Comparison of ENCODE assay signal across 13 mouse cellular contexts in genomic region chr4:132474631-132475030, GRCm38 (mm10). TPM values are rescaled to one million over a fixed set of nuclear protein-coding genes. Genes with fewer than 3 reads are reported as not detected.
DNase-seq lines count a peak whose midpoint lies in the region; ATAC-seq and TF ChIP-seq lines count a peak whose summit lies in the region.
"Had no signal": no experiment of that assay in that cellular context is flagged by ENCODE, and none has a peak within 500 bp of the region (broad histone marks: within the 10 kb centered on the region; RNA-seq: fewer than 3 reads in every experiment).

No protein-coding gene starts in this region.

- peak overlapping the region; percentile 61; the same call in 1 of the 2 replicates for H3K27ac ChIP-seq in stomach, postnatal 0 days (replicated peaks)
- H3K27ac ChIP-seq in cerebellum, adult 2 months (ENCODE audit: insufficient read depth, low read length) = no peak overlapping the region
- H3K27ac ChIP-seq in heart, adult 2 months = no peak overlapping the region
- H3K27ac ChIP-seq: hindbrain, embryonic 15.5 days; neural tube, embryonic 13.5 days had no signal

- no peaks in the 10 kb centered on the region for H3K4me1 ChIP-seq in stomach, postnatal 0 days (replicated peaks; ENCODE audit: control insufficient read depth, insufficient read depth)
- H3K4me1 ChIP-seq in cerebellum, adult 2 months (ENCODE audit: control insufficient read depth, insufficient read depth, low read length) = no peaks in the 10 kb centered on the region
- H3K4me1 ChIP-seq in heart, adult 2 months (ENCODE audit: control insufficient read depth, insufficient read depth, low read length) = no peaks in the 10 kb centered on the region
- H3K4me1 ChIP-seq: hindbrain, embryonic 15.5 days; neural tube, embryonic 13.5 days had no signal

- no peaks in the 10 kb centered on the region for H3K9me3 ChIP-seq in stomach, postnatal 0 days (ENCODE audit: control insufficient read depth, low read length)
- H3K9me3 ChIP-seq: G1E; hindbrain, embryonic 15.5 days; neural tube, embryonic 13.5 days had no signal

- H3K9ac ChIP-seq in stomach, postnatal 0 days (ENCODE audit: low read length) = no peak overlapping the region
- no peak overlapping the region for H3K9ac ChIP-seq in heart, adult 2 months (ENCODE audit: low read depth, low read length)
- H3K9ac ChIP-seq: hindbrain, embryonic 15.5 days; lung, embryonic 14.5 days; neural tube, embryonic 13.5 days had no signal

- no peak for TF ChIP-seq CTCF in stomach, postnatal 0 days (IDR thresholded peaks at IDR 0.05; ENCODE audit: low read depth)
- TF ChIP-seq CTCF in cerebellum, adult 2 months (IDR thresholded peaks at IDR 0.05; ENCODE audit: borderline replicate concordance, insufficient read depth, low read depth, low read length) = no peak
- no peak for TF ChIP-seq CTCF in heart, adult 2 months (IDR thresholded peaks at IDR 0.05)

- H3K36me3 ChIP-seq in stomach, postnatal 0 days (ENCODE audit: control insufficient read depth, insufficient read depth, low read length) = no peaks in the 10 kb centered on the region
- no peaks in the 10 kb centered on the region for H3K36me3 ChIP-seq in heart, adult 2 months (ENCODE audit: control insufficient read depth, insufficient read depth, low read length)
- H3K36me3 ChIP-seq: G1E; hindbrain, embryonic 15.5 days; neural tube, embryonic 13.5 days had no signal

- WGBS in stomach, postnatal 0 days = 51% methylated on average over 4 of the region's 4 CpGs
- 65% methylated on average over 4 of the region's 4 CpGs for WGBS in cerebellum, adult 2 months
- WGBS in heart, adult 2 months = 82% methylated on average over 4 of the region's 4 CpGs

- no peak overlapping the region for H3K4me2 ChIP-seq in stomach, postnatal 0 days (replicated peaks; ENCODE audit: low read depth)
- H3K4me2 ChIP-seq: hindbrain, embryonic 15.5 days; lung, embryonic 14.5 days; neural tube, embryonic 13.5 days had no signal

- TF ChIP-seq POLR2A in cerebellum, adult 2 months (IDR thresholded peaks at IDR 0.05; ENCODE audit: borderline replicate concordance, insufficient read depth, low read length) = no peak
- TF ChIP-seq POLR2A in heart, adult 2 months (IDR thresholded peaks at IDR 0.05; ENCODE audit: insufficient read depth, low read depth, low read length) = no peak

- intact Hi-C loops in heart, adult 2 months (cut with DNase I) = no loop called here

- no peaks in the 10 kb centered on the region for H3K27me3 ChIP-seq in stomach, postnatal 0 days (ENCODE audit: control insufficient read depth, insufficient read depth, low read length)
- H3K27me3 ChIP-seq in cerebellum, adult 2 months (ENCODE audit: control insufficient read depth, insufficient read depth, low read length) = no peaks in the 10 kb centered on the region
- no peaks in the 10 kb centered on the region for H3K27me3 ChIP-seq in heart, adult 2 months (ENCODE audit: control insufficient read depth, insufficient read depth, low read length)
- H3K27me3 ChIP-seq: hindbrain, embryonic 15.5 days; neural tube, embryonic 13.5 days had no signal

- no peak overlapping the region for H3K4me3 ChIP-seq in stomach, postnatal 0 days (ENCODE audit: low read depth, low read length)
- no peak overlapping the region for H3K4me3 ChIP-seq in cerebellum, adult 2 months (replicated peaks; ENCODE audit: insufficient read depth, low read depth, low read length)
- H3K4me3 ChIP-seq in heart, adult 2 months = no peak overlapping the region
- H3K4me3 ChIP-seq: hindbrain, embryonic 15.5 days; neural tube, embryonic 13.5 days had no signal

- DNase-seq in ovary, postnatal 14 days (ENCODE audit: low spot score) = peak; percentile 33
- DNase-seq in ovary, postnatal 10 days (ENCODE audit: low spot score) = no peak
- peak; percentile 57 to 72 for DNase-seq in kidney, postnatal 4 days
- DNase-seq in stomach, postnatal 0 days (ENCODE audit: low spot score) = peak; percentile 78
- DNase-seq in cerebellum, adult 2 months = no peak
- DNase-seq in heart, adult 2 months = no peak
- DNase-seq in spleen, adult 12 weeks (ENCODE audit: low spot score) = no peak
- DNase-seq: cerebellum, adult 18-20 months; lung, embryonic 14.5 days had no signal

- no peaks in the 10 kb centered on the region for H3K79me2 ChIP-seq in heart, adult 2 months (replicated peaks; ENCODE audit: control insufficient read depth, insufficient read depth, low read length)

- no peak for TF ChIP-seq EP300 in stomach, postnatal 0 days (optimal IDR thresholded peaks at IDR 0.05)
- TF ChIP-seq EP300 in heart, adult 2 months (IDR thresholded peaks at IDR 0.05; ENCODE audit: insufficient read depth, low read depth, low read length) = no peak

- ATAC-seq in common myeloid progenitor, adult 5-6 weeks (replicated peaks; ENCODE audit: low read depth, poor library complexity, severe bottlenecking) = peak; percentile 37; the same call in 1 of the 2 replicates
- peak; percentile 91 for ATAC-seq in stomach, postnatal 0 days (ENCODE audit: low FRiP score, low TSS enrichment)

RNA-seq across cellular contexts. Expression of gene Med18, which starts 10.9 kb away (rescaled TPM):
- total RNA-seq in common myeloid progenitor, adult 5-6 weeks (2017) = 16.4 and 17.8 TPM in 2 replicates
- polyA plus RNA-seq in stomach, postnatal 0 days (2015; fragmentation: Nextera tagmentation; extraction: Ambion mirVana) = 12.2 and 13.6 TPM in 2 replicates
- polyA plus RNA-seq in cerebellum, adult 2 months (2012; rRNA removed) = 5.5 and 6.3 TPM in 2 replicates
- 1 to 10 TPM; 3.5 to 4.5 TPM for total RNA-seq in heart, adult 2 months (2021)
- polyA plus RNA-seq in heart, adult 2 months (2012; rRNA removed) = 2.1 and 2.2 TPM in 2 replicates

RNA-seq across cellular contexts. Expression of gene Sesn2, which starts 35.7 kb away (rescaled TPM):
- 1.6 and 3.2 TPM in 2 replicates for total RNA-seq in common myeloid progenitor, adult 5-6 weeks (2017)
- 7.6 and 8.2 TPM in 2 replicates for polyA plus RNA-seq in stomach, postnatal 0 days (2015; fragmentation: Nextera tagmentation; extraction: Ambion mirVana)
- polyA plus RNA-seq in cerebellum, adult 2 months (2012; rRNA removed) = 9.8 and 10.2 TPM in 2 replicates
- total RNA-seq in heart, adult 2 months (2021) = 1 to 10 TPM; 2.5 to 3.3 TPM
- 3.4 and 4.3 TPM in 2 replicates for polyA plus RNA-seq in heart, adult 2 months (2012; rRNA removed)

RNA-seq across cellular contexts. Expression of gene Phactr4, which starts 52.3 kb away (rescaled TPM):
- 15.0 and 17.9 TPM in 2 replicates for total RNA-seq in common myeloid progenitor, adult 5-6 weeks (2017)
- 17.6 and 20.6 TPM in 2 replicates for polyA plus RNA-seq in stomach, postnatal 0 days (2015; fragmentation: Nextera tagmentation; extraction: Ambion mirVana)
- 10.3 and 10.7 TPM in 2 replicates for polyA plus RNA-seq in cerebellum, adult 2 months (2012; rRNA removed)
- total RNA-seq in heart, adult 2 months (2021) = 10 to 100 TPM; 22.3 to 22.4 TPM
- 8.7 and 10.1 TPM in 2 replicates for polyA plus RNA-seq in heart, adult 2 months (2012; rRNA removed)

RNA-seq across cellular contexts. Expression of gene Atpif1, which starts 58.8 kb away (rescaled TPM):
- 1,728 and 2,046 TPM in 2 replicates for total RNA-seq in common myeloid progenitor, adult 5-6 weeks (2017)
- polyA plus RNA-seq in stomach, postnatal 0 days (2015; fragmentation: Nextera tagmentation; extraction: Ambion mirVana) = 1,179 and 1,213 TPM in 2 replicates
- polyA plus RNA-seq in cerebellum, adult 2 months (2012; rRNA removed) = 569 and 629 TPM in 2 replicates
- total RNA-seq in heart, adult 2 months (2021) = 100 to 1,000 TPM; 287 to 299 TPM
- 146 and 164 TPM in 2 replicates for polyA plus RNA-seq in heart, adult 2 months (2012; rRNA removed)

Comparison
In these comparisons a context has a peak if more than half of its experiments do, and no peak if none do; other contexts are left out.
1. DNase-seq: peak in ovary, postnatal 14 days (single experiment), kidney, postnatal 4 days (2 of 2) and stomach, postnatal 0 days (single experiment); none in ovary, postnatal 10 days (single experiment), cerebellum, adult 2 months (0 of 2), heart, adult 2 months (0 of 2) and spleen, adult 12 weeks (single experiment).